Mouse (Mus musculus) gastrocnemius, postnatal 25 days (tissue): ENCODE data around the gene Atp6v0a4. TPM values are rescaled to one million over a fixed set of nuclear protein-coding genes. Genes with fewer than 3 reads are reported as not detected.

Experiments used
- total RNA-seq, 2 experiments: library from RNA; stranded (reverse); gene quantifications; 1 replicate in 1 of 2; 2 replicates in 1 of 2; pipeline ENCODE4 v1.2.3; 2021

Atp6v0a4 gene
- total RNA-seq, 2 experiments from 2014 or later: 0.72 to 1.1 TPM

Other genes with a start within 250 kb of the Atp6v0a4 start
- gene Svopl, start 77.6 kb downstream of the Atp6v0a4 start, total RNA-seq: under 1 TPM; 0.20 to 0.27 TPM
- not detected for gene Tmem213, start 15.3 kb downstream of the Atp6v0a4 start, total RNA-seq
- gene D630045J12Rik, start 129.4 kb upstream of the Atp6v0a4 start, total RNA-seq: under 1 TPM; 0.46 to 0.56 TPM
- gene Zc3hav1l, start 174.7 kb upstream of the Atp6v0a4 start, total RNA-seq: 1 to 10 TPM in 1 of 2 experiments, under 1 TPM in 1; 0.84 to 1.0 TPM
- gene Zc3hav1, start 230.0 kb upstream of the Atp6v0a4 start, total RNA-seq: 1 to 10 TPM; 5.1 to 6.9 TPM